8 mouse cellular contexts compared by ENCODE assay signal in genomic region chr5:113735023-113735344, GRCm38 (mm10). TPM values are rescaled to one million over a fixed set of nuclear protein-coding genes. Genes with fewer than 3 reads are reported as not detected.
DNase-seq lines count a peak whose midpoint lies in the region; ATAC-seq and TF ChIP-seq lines count a peak whose summit lies in the region.

No protein-coding gene starts in this region.

- no peak for TF ChIP-seq CTCF in gastrocnemius, adult 2 months (IDR thresholded peaks at IDR 0.05)
- no peak for TF ChIP-seq CTCF in C2C12 (IDR thresholded peaks at IDR 0.05; ENCODE audit: control insufficient read depth, insufficient read depth, insufficient read length)

- peak overlapping the region; percentile 81 for H3K4me2 ChIP-seq in forebrain, embryonic 16.5 days (ENCODE audit: low read length)
- H3K4me2 ChIP-seq in liver, embryonic 15.5 days, result peak overlapping the region; percentile 90

- intact Hi-C loops in gastrocnemius, adult 2 months (cut with DNase I), result no loop called here

- H3K79me2 ChIP-seq in C2C12 (ENCODE audit: control insufficient read depth, insufficient read depth), result no peaks in the 10 kb centered on the region

- peaks cover 5% of the 10 kb centered on the region for H3K27me3 ChIP-seq in C2C12 (ENCODE audit: control insufficient read depth, insufficient read depth, insufficient read length)
- H3K27me3 ChIP-seq in forebrain, embryonic 16.5 days (replicated peaks; ENCODE audit: control insufficient read depth, insufficient read depth, low read length), result no peaks in the 10 kb centered on the region
- no peaks in the 10 kb centered on the region for H3K27me3 ChIP-seq in liver, embryonic 15.5 days

- H3ac ChIP-seq in C2C12 (ENCODE audit: control insufficient read depth, insufficient read length, low read depth), result peak overlapping the region; percentile 62

- peaks cover 19% of the 10 kb centered on the region for H3K4me1 ChIP-seq in forebrain, embryonic 16.5 days (replicated peaks; ENCODE audit: control insufficient read depth, insufficient read depth, low read length)
- peaks cover 25% of the 10 kb centered on the region for H3K4me1 ChIP-seq in liver, embryonic 15.5 days (replicated peaks)

- no peak for ATAC-seq in forebrain, embryonic 16.5 days
- peak; percentile 43 for ATAC-seq in liver, embryonic 15.5 days (ENCODE audit: insufficient read depth)

- no peaks in the 10 kb centered on the region for H3K79me3 ChIP-seq in C2C12 (ENCODE audit: low read depth)

- H3K36me3 ChIP-seq in C2C12 (ENCODE audit: control insufficient read depth, insufficient read depth), result peaks cover 9% of the 10 kb centered on the region
- H3K36me3 ChIP-seq in forebrain, embryonic 16.5 days (ENCODE audit: control insufficient read depth, insufficient read depth), result peaks cover 12% of the 10 kb centered on the region
- H3K36me3 ChIP-seq in liver, embryonic 15.5 days (replicated peaks), result peaks cover 23% of the 10 kb centered on the region

- H3K27ac ChIP-seq in gastrocnemius, adult 2 months, result peak overlapping the region; percentile 97
- H3K27ac ChIP-seq in forebrain, embryonic 16.5 days (ENCODE audit: low read length), result peak overlapping the region; percentile 96
- H3K27ac ChIP-seq in liver, embryonic 15.5 days (replicated peaks), result peak overlapping the region; percentile 88

- no peak for DNase-seq in gastrocnemius, adult 2 months
- DNase-seq in gastrocnemius, postnatal 25 days, result no peak
- no peak for DNase-seq in gastrocnemius, postnatal 4 days (ENCODE audit: low spot score in 2 of 2)
- no peak for DNase-seq in right cerebral cortex, postnatal 25 days
- DNase-seq in cerebellum, postnatal 4 days (ENCODE audit: low spot score in 2 of 2), result no peak

- no peaks in the 10 kb centered on the region for H3K9me3 ChIP-seq in forebrain, embryonic 16.5 days (ENCODE audit: control insufficient read depth, low read length)
- H3K9me3 ChIP-seq in liver, embryonic 15.5 days (replicated peaks), result no peaks in the 10 kb centered on the region

- 26% methylated on average over 7 of the region's 7 CpGs for WGBS in forebrain, embryonic 16.5 days
- WGBS in liver, embryonic 15.5 days (ENCODE audit: insufficient replicate concordance), result 26% methylated on average over 7 of the region's 7 CpGs

- H3K4me3 ChIP-seq in gastrocnemius, adult 2 months, result peak overlapping the region; percentile 78
- peak overlapping the region; percentile 16 for H3K4me3 ChIP-seq in C2C12 (ENCODE audit: insufficient read depth, poor library complexity, severe bottlenecking)
- peak overlapping the region; percentile 73 for H3K4me3 ChIP-seq in forebrain, embryonic 16.5 days (replicated peaks; ENCODE audit: low read length)
- H3K4me3 ChIP-seq in liver, embryonic 15.5 days (replicated peaks), result peak overlapping the region; percentile 77

- peak overlapping the region; percentile 75 for H3K9ac ChIP-seq in forebrain, embryonic 16.5 days (replicated peaks; ENCODE audit: low read depth, low read length)
- peak overlapping the region; percentile 69 for H3K9ac ChIP-seq in liver, embryonic 15.5 days

TF ChIP-seq in C2C12, 6 proteins besides CTCF, POLR2A, EP300 and RAD21:
- no peak for TF ChIP-seq MYOD1 (IDR thresholded peaks at IDR 0.05; ENCODE audit: control insufficient read depth, insufficient read length, low read depth)
- TF ChIP-seq MYOG (IDR thresholded peaks at IDR 0.05; ENCODE audit: control insufficient read depth, extremely low read depth, insufficient read length), result no peak
- TF ChIP-seq USF1 (IDR thresholded peaks at IDR 0.05; ENCODE audit: low read depth), result no peak
- no peak for TF ChIP-seq MAX (IDR thresholded peaks at IDR 0.05)
- TF ChIP-seq CEBPB (IDR thresholded peaks at IDR 0.05; ENCODE audit: low read depth), result no peak
- TF ChIP-seq FOSL1 (IDR thresholded peaks at IDR 0.05; ENCODE audit: insufficient read depth, low read length, poor library complexity, severe bottlenecking), result no peak

RNA-seq across cellular contexts. Expression of gene Ficd, which starts 0.6 kb away (rescaled TPM):
- total RNA-seq in gastrocnemius, adult 2 months (2021), result 1 to 10 TPM; 7.1 to 7.8 TPM
- 1 to 10 TPM; 4.8 to 5.9 TPM for total RNA-seq in gastrocnemius, postnatal 25 days (2021)
- 2.6 TPM for polyA plus RNA-seq in C2C12 (2012; fragmentation: generic; extraction: Trizol)
- polyA plus RNA-seq in forebrain, embryonic 16.5 days (2015; fragmentation: Nextera tagmentation; extraction: Ambion mirVana), result 9.2 and 9.6 TPM in 2 replicates
- 2.6 and 2.8 TPM in 2 replicates for polyA plus RNA-seq in liver, embryonic 15.5 days (2015; fragmentation: Nextera tagmentation; extraction: Ambion mirVana)
- total RNA-seq in gastrocnemius, postnatal 4 days (2021), result 1 to 10 TPM; 5.5 to 5.7 TPM

RNA-seq across cellular contexts. Expression of gene 1700069L16Rik, which starts 10.4 kb away (rescaled TPM):
- not detected for total RNA-seq in gastrocnemius, adult 2 months (2021)
- not detected for total RNA-seq in gastrocnemius, postnatal 25 days (2021)
- not detected for polyA plus RNA-seq in C2C12 (2012; fragmentation: generic; extraction: Trizol)
- not detected in 2 replicates for polyA plus RNA-seq in forebrain, embryonic 16.5 days (2015; fragmentation: Nextera tagmentation; extraction: Ambion mirVana)
- polyA plus RNA-seq in liver, embryonic 15.5 days (2015; fragmentation: Nextera tagmentation; extraction: Ambion mirVana), result not detected in 2 replicates
- not detected for total RNA-seq in gastrocnemius, postnatal 4 days (2021)

RNA-seq across cellular contexts. Expression of gene Sart3, which starts 37.3 kb away (rescaled TPM):
- 1 to 10 TPM; 8.0 to 9.2 TPM for total RNA-seq in gastrocnemius, adult 2 months (2021)
- total RNA-seq in gastrocnemius, postnatal 25 days (2021), result 1 to 10 TPM; 5.8 to 8.2 TPM
- 53.4 TPM for polyA plus RNA-seq in C2C12 (2012; fragmentation: generic; extraction: Trizol)
- polyA plus RNA-seq in forebrain, embryonic 16.5 days (2015; fragmentation: Nextera tagmentation; extraction: Ambion mirVana), result 50.7 and 52.7 TPM in 2 replicates
- polyA plus RNA-seq in liver, embryonic 15.5 days (2015; fragmentation: Nextera tagmentation; extraction: Ambion mirVana), result 17.5 and 20.7 TPM in 2 replicates
- 10 to 100 TPM; 18.9 to 21.9 TPM for total RNA-seq in gastrocnemius, postnatal 4 days (2021)

RNA-seq across cellular contexts. Expression of gene Iscu, which starts 37.6 kb away (rescaled TPM):
- total RNA-seq in gastrocnemius, adult 2 months (2021), result 100 to 1,000 TPM; 142 to 160 TPM
- total RNA-seq in gastrocnemius, postnatal 25 days (2021), result 100 to 1,000 TPM; 126 to 135 TPM
- polyA plus RNA-seq in C2C12 (2012; fragmentation: generic; extraction: Trizol), result 119 TPM
- 76.9 and 79.6 TPM in 2 replicates for polyA plus RNA-seq in forebrain, embryonic 16.5 days (2015; fragmentation: Nextera tagmentation; extraction: Ambion mirVana)
- 79.1 and 85.3 TPM in 2 replicates for polyA plus RNA-seq in liver, embryonic 15.5 days (2015; fragmentation: Nextera tagmentation; extraction: Ambion mirVana)
- total RNA-seq in gastrocnemius, postnatal 4 days (2021), result 10 to 100 TPM; 69.5 to 70.2 TPM

Comparison
In these comparisons a context has a peak if more than half of its experiments do, and no peak if none do; other contexts are left out.
1. H3K4me3 ChIP-seq: peak in every context shown above with its lines; median percentile 78 in gastrocnemius, adult 2 months; 77 in liver, embryonic 15.5 days; 73 in forebrain, embryonic 16.5 days; 16 in C2C12.